Mouse (Mus musculus) urinary bladder, postnatal 4 days (tissue): Measurements from ENCODE around the gene Fam168a.
"Not testable (repeated sequence)": the region's sequence is repeated elsewhere in the genome, so short reads cannot be mapped to it uniquely, and the experiment has no call there.

ENCODE experiments used
- DNase-seq, 2 experiments: peaks; one replicate each; pipeline ENCODE4 v3.0.0; 2021 to 2022; ENCODE audit warnings: low spot score in 2 of 2

Gene Fam168a

GRCm38 (mm10) chr7:100841608-100842007 is 135.2 kb downstream of the Fam168a start:
- no peak for DNase-seq

DNA sequence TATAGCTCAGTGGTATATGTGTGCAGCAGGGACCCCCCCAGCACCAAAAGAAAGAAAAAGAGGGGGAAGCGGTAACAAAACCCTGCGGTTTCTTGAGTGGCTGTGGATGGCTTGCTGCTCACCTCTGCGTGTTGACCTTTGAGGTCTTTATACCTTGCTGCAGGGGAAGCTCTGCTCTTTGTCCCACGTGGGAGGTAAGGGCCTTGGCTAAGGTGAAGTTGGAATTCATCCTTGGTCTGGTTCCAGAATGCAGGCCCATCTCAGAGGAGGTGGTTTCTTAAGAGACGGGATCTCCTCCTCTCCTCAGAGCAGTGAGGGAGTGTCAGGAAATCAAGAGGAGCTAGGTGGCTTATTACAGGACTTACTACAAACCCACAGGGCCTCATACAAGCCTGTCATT is 135.7 kb downstream of the Fam168a start:
- DNase-seq = no peak

DNA sequence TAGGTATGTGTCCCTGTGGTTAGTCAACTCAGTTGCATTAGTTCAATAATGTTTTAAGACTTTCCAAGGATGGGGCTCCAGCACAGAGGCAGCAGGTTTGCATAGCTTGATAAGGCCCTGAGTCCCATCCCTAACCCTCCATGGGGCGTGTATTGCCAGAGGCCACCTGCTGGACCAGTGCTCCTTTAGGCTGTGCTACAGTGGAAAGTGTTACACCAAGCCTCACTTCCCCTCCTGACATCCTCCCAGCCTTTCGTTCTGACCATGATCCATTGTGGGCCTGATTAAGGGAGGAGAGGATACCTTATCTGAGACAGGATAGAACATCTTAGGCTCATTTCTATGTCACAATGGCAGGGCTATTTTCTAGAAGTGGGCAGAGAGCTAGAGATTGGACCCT is 137.4 kb downstream of the Fam168a start:
- no peak for DNase-seq

DNA sequence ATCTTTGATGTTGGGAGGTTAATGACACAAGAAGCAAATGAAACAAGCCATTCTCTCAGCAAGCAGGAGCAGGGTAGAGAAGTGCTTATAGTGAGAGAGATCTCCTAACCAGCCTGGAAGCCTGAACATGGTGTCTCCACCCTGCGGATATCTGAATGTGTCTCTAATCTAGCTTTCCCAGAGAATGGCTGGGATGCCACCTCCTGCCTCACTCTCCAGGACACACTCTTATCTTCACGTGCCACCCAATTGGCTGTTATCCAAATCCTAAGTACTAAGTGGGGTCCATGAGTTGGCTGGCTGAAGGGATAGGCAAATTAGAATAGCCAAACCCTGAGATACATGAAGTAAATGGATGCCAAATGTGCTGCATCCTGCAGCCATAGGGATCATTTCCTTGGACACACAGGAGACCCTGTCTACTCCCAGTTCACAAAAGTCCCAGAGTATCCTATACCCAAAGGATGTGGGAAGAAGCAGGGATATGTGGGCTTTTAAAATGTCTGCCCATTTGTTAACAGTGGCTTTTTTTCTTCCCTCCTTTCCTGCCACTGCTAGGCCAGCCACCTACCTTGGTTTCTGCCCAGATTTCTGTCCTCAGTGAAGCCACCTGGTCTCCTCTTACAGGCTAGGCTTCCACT is 138.1 kb downstream of the Fam168a start:
- no peak for DNase-seq

DNA sequence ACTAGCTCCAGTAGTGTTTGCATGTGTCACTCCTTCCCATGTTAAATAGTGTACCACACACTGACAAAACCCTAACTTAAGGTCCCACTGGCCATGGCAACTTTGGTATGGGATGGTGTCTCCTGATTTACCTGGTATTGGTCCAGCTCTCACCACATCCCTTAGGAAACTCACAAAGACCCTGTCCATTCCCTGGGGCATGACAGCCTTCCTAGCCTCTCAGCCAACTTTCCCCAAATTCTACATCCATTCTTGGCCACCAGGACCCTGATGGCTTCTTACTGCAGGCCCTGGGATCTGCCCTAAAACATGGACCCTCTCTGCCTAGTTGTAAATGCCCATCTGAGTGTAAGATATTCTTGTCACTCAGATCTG is 138.6 kb downstream of the Fam168a start:
- no peak for DNase-seq

DNA sequence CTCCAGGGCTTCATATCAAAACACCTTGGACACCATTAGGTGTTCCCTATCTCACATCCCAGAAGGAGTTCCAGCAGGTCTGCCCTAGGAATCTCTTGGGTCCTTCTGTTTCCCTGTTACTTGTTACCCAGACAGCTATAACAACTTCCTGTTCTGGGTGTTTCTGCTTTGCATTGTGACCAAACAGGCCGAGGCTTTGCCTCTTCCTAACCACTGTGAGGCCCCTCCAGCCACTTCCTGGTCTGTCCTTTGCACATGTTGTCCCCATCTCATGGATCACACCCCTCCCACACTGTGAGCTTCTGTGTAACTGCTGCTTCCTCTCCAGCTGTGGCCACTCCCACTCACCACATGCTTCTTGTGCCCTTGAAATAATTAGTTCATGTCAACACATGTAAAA is 139.0 kb downstream of the Fam168a start:
- DNase-seq = no peak

- not testable (repeated sequence) for DNase-seq
Measured at GRCm38 (mm10) chr7:100846033-100846432, 139.6 kb downstream of the Fam168a start.

DNA sequence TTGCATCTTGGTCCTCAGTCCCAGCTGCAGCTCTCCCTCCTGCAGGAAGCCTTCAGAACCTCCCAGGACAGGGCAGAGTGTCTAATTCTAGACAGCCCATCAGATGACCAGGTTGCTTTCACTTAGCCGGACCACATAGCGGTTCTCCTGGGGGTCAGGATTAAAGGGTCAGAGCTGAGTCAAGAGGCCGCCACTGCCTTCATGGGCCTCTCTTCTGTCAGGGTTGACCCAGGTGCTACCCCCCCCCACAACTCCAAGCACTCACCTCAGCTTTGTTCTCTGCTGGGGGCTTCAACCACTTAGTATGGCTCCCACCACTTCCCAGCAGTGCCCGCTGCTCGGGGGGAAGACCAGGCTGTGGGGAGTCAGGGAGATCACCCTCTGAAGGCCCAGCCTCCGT is 140.7 kb downstream of the Fam168a start:
- no peak for DNase-seq

- DNase-seq = no peak
Measured at GRCm38 (mm10) chr7:100848744-100849143, 142.3 kb downstream of the Fam168a start.

GRCm38 (mm10) chr7:100849508-100849907 is 143.1 kb downstream of the Fam168a start:
- no peak for DNase-seq

- DNase-seq = no peak
Measured at GRCm38 (mm10) chr7:100851481-100852356, 145.3 kb downstream of the Fam168a start.

GRCm38 (mm10) chr7:100853396-100853795 is 147.0 kb downstream of the Fam168a start:
- no peak for DNase-seq

DNA sequence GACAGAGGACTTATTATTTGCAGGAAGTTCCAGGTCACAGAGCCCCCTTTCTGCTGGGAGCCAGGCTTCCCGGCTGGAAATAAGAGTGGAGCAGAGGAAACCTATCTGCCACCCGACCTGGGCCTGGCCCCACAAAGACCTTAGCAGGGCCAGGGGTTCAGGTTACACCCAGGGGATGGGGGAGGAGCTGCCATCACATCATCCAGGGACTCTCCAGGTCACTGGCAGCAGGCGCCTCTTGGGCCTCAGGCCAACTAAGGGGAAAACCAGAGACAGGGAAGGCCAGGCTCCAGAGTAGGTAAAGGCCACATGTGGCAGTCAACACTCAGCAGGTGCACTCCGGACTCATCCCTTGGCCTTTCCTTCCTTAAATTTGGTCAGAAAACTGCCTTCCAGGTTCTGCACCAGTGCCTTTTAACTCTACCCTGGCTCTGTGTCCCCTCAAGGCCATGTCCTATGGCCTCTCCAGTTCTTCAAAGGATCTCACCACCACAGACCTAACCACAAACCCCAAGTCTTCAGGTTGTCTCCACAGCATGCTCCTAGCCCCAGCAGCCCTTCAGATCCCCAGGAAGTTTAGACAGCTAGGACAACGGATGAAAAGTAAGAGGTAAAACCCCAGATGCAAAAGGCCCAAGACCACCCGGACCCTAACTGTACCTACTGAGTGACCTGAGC is 147.8 kb downstream of the Fam168a start:
- no peak for DNase-seq

GRCm38 (mm10) chr7:100854861-100855260 is 148.4 kb downstream of the Fam168a start:
- no peak for DNase-seq

DNA sequence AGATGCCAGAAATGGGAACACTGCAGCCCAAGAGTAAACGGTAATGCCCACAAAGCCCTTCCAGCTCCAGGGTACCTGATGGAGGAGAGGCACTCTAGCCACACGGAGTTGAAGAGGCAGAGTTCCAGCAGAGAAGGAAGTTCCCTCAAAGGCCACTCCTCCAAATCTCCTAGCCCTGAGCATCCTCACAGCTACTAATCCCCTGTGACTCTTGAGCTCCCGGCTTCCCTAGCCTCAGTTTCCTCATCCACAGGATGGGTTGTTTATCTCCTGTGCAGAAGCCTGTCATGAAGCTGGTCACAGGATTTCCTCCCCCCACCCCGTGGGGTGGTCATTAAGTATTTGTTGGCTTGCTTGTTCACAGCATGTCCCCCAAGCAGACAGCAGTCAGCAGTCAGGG is 148.9 kb downstream of the Fam168a start:
- no peak for DNase-seq

DNA sequence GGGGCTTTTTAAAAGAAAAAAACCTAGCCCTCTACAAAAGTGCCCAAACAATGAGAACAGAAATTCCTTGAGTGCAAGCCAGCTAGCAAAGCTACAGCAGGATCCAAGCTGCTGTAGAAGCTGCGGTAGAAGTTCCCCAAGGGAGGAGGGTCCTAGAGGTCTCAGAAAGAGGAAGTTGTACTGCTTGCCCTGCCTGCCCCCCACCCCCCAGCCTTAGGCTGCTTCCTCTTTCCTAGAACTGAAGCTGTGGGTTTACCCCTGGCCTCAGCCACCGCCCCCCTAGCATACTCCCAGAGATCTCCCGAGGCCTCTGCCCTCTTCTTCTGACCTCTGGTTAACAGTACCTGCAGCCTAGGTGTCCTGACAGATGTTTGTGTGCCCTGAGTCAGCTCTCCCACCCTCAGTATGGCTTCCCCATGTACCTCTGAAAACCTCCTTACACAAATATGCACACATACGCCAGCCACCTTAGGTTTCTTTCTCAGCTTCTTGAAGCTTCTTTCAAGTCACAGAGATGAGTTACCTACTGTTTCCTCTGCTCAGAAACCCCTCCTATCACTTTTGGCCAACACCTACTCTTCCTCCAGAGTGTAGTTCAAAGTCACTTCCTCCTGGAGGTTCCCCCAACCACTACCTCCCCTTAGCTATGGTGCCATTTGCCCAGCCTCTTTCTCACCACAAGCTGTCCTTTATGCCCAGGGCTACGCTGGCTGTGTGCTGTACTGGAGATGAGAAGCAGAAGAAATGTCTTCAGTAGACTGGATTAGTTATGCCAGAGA is 149.5 kb downstream of the Fam168a start:
- no peak for DNase-seq

- DNase-seq = no peak
Measured at GRCm38 (mm10) chr7:100860450-100860849, 154.0 kb downstream of the Fam168a start.

- DNase-seq = no peak
Measured at GRCm38 (mm10) chr7:100861209-100861608, 154.8 kb downstream of the Fam168a start.

- no peak for DNase-seq
Measured at GRCm38 (mm10) chr7:100862353-100862752, 155.9 kb downstream of the Fam168a start.

GRCm38 (mm10) chr7:100862828-100863638 is 156.6 kb downstream of the Fam168a start, which contains the start of gene Relt:
TSS of gene Relt (minus strand) at chr7:100863446.
- DNase-seq = peak; percentile 90 to 96

GRCm38 (mm10) chr7:100866675-100867074 is 160.2 kb downstream of the Fam168a start:
- DNase-seq = no peak
